Mouse (Mus musculus) bone marrow, adult 2 months (tissue): Measurements from ENCODE around the gene Golim4.

Source experiments
- CTCF ChIP-seq: fragments of 200-500 bp; IDR thresholded peaks from 2 replicates; pipeline ENCODE4 v1.5.1; 2011; ENCODE audit warnings: low read length, control low read depth; ENCODE audit not compliant: control insufficient read depth, insufficient read depth
- POLR2A ChIP-seq: fragments of 200-500 bp; IDR thresholded peaks from 2 replicates; pipeline ENCODE4 v1.6.1; 2011; ENCODE audit warnings: low read depth, mild to moderate bottlenecking, control low read depth, low read length, borderline replicate concordance; ENCODE audit not compliant: control insufficient read depth

- TF ChIP-seq POLR2A (no peak), CTCF (no peak)
Measured at GRCm38 (mm10) chr3:75881582-75881981, 75.2 kb downstream of the Golim4 start.
